Mouse (Mus musculus): ENCODE measurements around the gene Olfr427. TPM values are rescaled to one million over a fixed set of nuclear protein-coding genes. Genes with fewer than 3 reads are reported as not detected.

The Olfr427 gene
- polyA plus RNA-seq, 1 experiment from 2014 or later: not detected

Other genes starting within 250 kb of the Olfr427 start
- gene Ifi211, start 183.8 kb upstream of the Olfr427 start, polyA plus RNA-seq (2015; fragmentation: Nextera tagmentation; extraction: Ambion mirVana): 2.1 and 4.2 TPM in 2 replicates
- gene Mndal, start 154.4 kb upstream of the Olfr427 start, polyA plus RNA-seq (2015; fragmentation: Nextera tagmentation; extraction: Ambion mirVana): 4.7 and 12.2 TPM in 2 replicates
- 2.2 and 4.0 TPM in 2 replicates for gene Ifi203, start 154.2 kb upstream of the Olfr427 start, polyA plus RNA-seq (2015; fragmentation: Nextera tagmentation; extraction: Ambion mirVana)
- gene Ifi202b, start 114.1 kb upstream of the Olfr427 start, polyA plus RNA-seq (2015; fragmentation: Nextera tagmentation; extraction: Ambion mirVana): not detected in 2 replicates
- gene Ifi205, start 65.1 kb upstream of the Olfr427 start, polyA plus RNA-seq (2015; fragmentation: Nextera tagmentation; extraction: Ambion mirVana): 1.0 and 1.5 TPM in 2 replicates
- gene Olfr433, start 56.2 kb upstream of the Olfr427 start, polyA plus RNA-seq (2015; fragmentation: Nextera tagmentation; extraction: Ambion mirVana): 0.06 TPM in 1 of 2 replicates, not detected in the other
- gene Olfr432, start 47.7 kb upstream of the Olfr427 start, polyA plus RNA-seq (2015; fragmentation: Nextera tagmentation; extraction: Ambion mirVana): not detected in 2 replicates
- gene Olfr430, start 30.3 kb upstream of the Olfr427 start, polyA plus RNA-seq (2015; fragmentation: Nextera tagmentation; extraction: Ambion mirVana): not detected in 2 replicates
- not detected in 2 replicates for gene Olfr429, start 12.6 kb upstream of the Olfr427 start, polyA plus RNA-seq (2015; fragmentation: Nextera tagmentation; extraction: Ambion mirVana)
- gene Olfr231, start 24.3 kb downstream of the Olfr427 start, polyA plus RNA-seq (2015; fragmentation: Nextera tagmentation; extraction: Ambion mirVana): not detected in 2 replicates
- gene Olfr424, start 34.6 kb downstream of the Olfr427 start, polyA plus RNA-seq (2015; fragmentation: Nextera tagmentation; extraction: Ambion mirVana): not detected in 2 replicates
- not detected in 2 replicates for gene Olfr420, start 58.7 kb downstream of the Olfr427 start, polyA plus RNA-seq (2015; fragmentation: Nextera tagmentation; extraction: Ambion mirVana)
- 1.6 and 1.8 TPM in 2 replicates for gene Spta1, start 75.9 kb downstream of the Olfr427 start, polyA plus RNA-seq (2015; fragmentation: Nextera tagmentation; extraction: Ambion mirVana)
- gene Olfr419, start 155.2 kb downstream of the Olfr427 start, polyA plus RNA-seq (2015; fragmentation: Nextera tagmentation; extraction: Ambion mirVana): not detected in 2 replicates
- gene Mptx1, start 233.6 kb downstream of the Olfr427 start, polyA plus RNA-seq (2015; fragmentation: Nextera tagmentation; extraction: Ambion mirVana): not detected in 2 replicates

Measured in heart, embryonic 16.5 days (tissue).